Mouse (Mus musculus) T-helper 1 cell (primary cell): ENCODE results near the gene Rps6ka1.

Experiments
- in situ Hi-C: fragments of 300-600 bp; cut with MboI, MseI; formaldehyde crosslinking; loops from one replicate; pipeline ENCODE4 v1.15.1; 2025; ENCODE audit warnings: high pct_unique_total_duplicates

The Rps6ka1 gene

GRCm38 (mm10) chr4:133898151-133898550 is 10.6 kb upstream of the Rps6ka1 start:
- in situ Hi-C loops, result loop anchor here (10.0 to 25.0 kb wide), 2 partner anchors 723 to 861 kb away; no protein-coding TSS in a partner anchor

- in situ Hi-C loops, result loop anchor here (10.0 to 25.0 kb wide), 2 partner anchors 723 to 860 kb away; no protein-coding TSS in a partner anchor
Measured at GRCm38 (mm10) chr4:133897431-133897891, 9.9 kb upstream of the Rps6ka1 start.

- in situ Hi-C loops, result loop anchor here (10.0 to 25.0 kb wide), 2 partner anchors 722 to 860 kb away; no protein-coding TSS in a partner anchor
Measured at GRCm38 (mm10) chr4:133896984-133897383, 9.4 kb upstream of the Rps6ka1 start.

DNA sequence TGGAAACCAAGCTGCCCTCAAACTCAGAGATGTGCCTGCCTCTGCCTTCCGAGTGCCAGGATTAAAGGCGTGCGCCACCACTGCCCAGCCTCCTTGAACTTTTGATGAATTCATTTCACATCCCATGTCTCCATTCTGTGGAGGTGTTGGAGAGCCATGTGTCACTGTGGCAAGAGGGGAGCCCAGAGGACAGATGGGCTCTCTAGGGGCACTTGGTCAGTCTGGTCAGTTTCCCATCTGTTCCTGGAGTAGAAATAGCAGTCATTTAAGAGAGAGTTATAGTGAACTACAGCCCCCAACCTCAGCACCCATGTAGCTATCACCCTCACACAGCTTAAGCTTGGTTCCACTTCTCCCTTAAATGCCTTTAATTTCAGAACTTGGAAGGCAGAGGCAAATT is 8.4 kb upstream of the Rps6ka1 start:
- in situ Hi-C loops, result loop anchor here (10.0 to 25.0 kb wide), 2 partner anchors 721 to 859 kb away; no protein-coding TSS in a partner anchor

GRCm38 (mm10) chr4:133887249-133887648 is 348 bp downstream of the Rps6ka1 start:
- in situ Hi-C loops, result loop anchor here (25.0 kb wide), 1 partner anchor 850 kb away; no protein-coding TSS in a partner anchor

DNA sequence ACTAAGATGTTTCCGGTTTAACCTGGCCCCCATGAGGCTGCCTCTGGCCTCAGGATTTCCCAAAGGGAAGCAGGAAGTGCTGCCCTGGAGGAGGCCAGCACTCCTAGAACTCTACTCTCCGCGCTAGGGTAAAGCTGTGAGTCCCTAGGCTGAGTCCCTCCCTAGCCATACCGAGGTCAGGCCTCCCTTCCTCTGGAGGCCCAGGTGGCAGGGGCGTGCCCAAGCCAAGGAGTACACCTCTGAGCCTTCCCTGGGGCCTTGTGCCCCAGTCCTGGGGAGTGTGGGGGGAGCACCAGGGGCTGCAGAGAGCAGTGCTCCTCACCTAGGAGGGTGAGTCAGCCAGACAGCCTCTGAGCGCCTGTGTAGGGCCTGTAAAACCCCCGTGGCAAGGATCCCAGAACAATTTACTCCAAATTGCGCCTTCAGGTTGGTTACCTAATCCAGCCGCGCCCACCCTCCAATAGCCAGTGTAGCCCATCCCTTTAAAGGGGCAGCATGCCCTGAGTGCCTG is 1.6 kb downstream of the Rps6ka1 start:
- in situ Hi-C loops, result loop anchor here (25.0 kb wide), 1 partner anchor 849 kb away; no protein-coding TSS in a partner anchor

GRCm38 (mm10) chr4:133885331-133885730 is 2.3 kb downstream of the Rps6ka1 start:
- in situ Hi-C loops, result loop anchor here (25.0 kb wide), 1 partner anchor 848 kb away; no protein-coding TSS in a partner anchor

DNA sequence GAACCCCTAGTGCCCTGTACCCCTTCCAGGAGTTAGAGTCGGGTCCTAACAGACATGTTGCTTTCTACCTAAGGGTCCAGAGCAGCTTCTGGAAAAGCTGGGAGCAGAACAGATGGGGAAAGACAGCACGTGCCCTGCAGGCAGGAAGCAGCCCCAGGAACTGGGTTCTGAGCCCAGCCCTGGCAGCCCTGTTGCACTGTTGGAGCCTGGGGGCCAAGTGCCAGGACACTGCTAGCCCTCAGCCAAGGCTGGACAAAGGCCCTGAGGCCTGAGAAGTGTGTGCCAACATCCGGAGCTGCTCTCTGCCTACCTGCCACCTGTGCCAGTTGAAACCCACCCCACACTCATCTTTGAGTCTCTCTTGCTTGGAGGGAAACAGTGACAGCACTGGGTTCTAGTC is 2.7 kb downstream of the Rps6ka1 start:
- in situ Hi-C loops, result loop anchor here (25.0 kb wide), 1 partner anchor 848 kb away; no protein-coding TSS in a partner anchor

- in situ Hi-C loops, result loop anchor here (25.0 kb wide), 1 partner anchor 847 kb away; no protein-coding TSS in a partner anchor
Measured at GRCm38 (mm10) chr4:133884127-133884753, 3.4 kb downstream of the Rps6ka1 start.

DNA sequence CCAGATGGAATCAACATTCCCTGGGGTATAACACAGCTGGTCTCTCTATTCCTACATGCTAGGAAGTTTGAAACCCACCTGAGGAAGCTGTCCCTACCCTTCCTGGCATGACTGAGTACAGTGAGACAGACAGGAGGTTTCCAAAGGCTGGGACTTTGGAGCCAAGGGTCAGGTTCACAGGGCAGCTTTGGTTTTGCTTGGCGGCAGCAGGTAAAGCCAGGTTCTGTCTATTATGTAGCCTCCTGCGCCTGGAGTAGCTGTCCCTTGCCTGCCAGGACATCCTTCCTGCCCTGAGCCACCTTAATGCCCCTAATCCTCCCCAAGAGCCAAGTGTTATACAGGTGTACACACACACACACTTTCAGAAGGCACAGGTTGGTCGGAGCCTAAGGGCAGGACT is 5.7 kb downstream of the Rps6ka1 start:
- in situ Hi-C loops, result loop anchor here (25.0 kb wide), 1 partner anchor 845 kb away; no protein-coding TSS in a partner anchor

- in situ Hi-C loops, result loop anchor here (25.0 kb wide), 1 partner anchor 844 kb away; no protein-coding TSS in a partner anchor
Measured at GRCm38 (mm10) chr4:133881399-133881798, 6.2 kb downstream of the Rps6ka1 start.

DNA sequence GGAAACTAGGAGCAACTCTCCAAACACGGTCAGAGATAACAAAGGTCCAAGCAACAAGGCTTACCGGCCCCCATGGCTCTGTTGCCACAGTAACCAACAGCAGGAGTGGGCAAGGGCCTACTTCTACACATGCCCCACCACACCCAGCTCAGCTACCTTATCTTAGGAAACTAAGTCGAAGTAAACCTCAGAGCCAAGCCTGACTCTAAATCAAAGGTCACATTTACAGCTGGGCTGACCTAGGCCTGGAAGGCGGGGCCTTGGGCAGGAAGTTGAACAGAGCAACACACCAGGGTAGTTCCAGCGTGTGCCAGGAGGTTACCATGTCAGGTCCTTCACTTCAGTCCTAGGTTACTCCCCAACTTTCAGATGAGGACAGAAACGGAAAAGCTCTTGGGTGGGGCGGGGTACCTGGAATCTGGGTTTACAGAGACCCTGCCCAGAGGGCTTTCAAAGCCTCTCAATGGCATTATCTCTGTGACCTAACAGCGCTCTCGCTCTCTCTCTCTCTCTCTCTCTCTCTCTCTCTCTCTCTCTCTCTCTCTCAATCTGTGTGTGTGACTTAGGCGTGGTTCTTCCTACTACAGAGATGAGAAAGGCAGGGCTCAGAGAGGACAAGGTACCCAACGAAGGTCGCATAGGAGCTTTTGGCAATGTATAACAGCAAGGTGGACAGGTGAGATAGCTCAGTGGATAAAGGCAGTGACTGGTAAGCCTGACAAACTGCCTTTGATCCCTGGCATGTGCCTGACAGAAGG is 8.3 kb downstream of the Rps6ka1 start:
- in situ Hi-C loops, result loop anchor here (25.0 kb wide), 1 partner anchor 842 kb away; no protein-coding TSS in a partner anchor

- in situ Hi-C loops, result loop anchor here (25.0 kb wide), 1 partner anchor 841 kb away; no protein-coding TSS in a partner anchor
Measured at GRCm38 (mm10) chr4:133877850-133878755, 9.5 kb downstream of the Rps6ka1 start.

DNA sequence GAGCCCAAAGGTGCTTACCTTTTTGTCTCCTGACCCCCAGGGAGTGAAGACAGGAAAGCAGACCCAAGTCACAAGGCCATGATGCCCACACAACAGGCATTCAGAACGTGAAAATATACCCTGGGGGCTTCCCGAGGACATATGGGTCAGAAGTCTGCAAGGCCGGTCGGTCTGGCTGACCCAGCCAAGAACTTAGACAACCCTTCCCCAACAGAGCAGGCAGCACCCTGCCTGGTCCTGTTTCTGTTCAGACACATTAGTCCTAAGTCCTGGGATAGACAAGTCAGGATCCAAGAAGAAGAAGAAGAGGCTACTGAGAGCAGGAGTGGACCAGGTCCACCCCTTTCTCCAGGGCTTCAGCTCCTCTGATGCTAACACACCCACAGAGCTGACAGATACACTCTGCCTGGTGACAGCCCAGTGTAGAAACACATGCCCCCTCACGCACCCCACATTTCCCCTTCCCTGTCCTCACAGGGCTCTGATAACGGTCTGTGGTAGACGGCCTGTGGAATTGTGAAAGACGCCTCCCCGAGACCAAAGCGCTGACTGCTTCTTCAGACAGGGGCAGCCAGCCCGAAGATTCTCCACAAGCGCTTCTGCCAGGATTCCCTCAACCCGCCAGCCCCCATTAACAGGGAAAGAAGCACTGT is 12.6 kb downstream of the Rps6ka1 start:
- in situ Hi-C loops, result loop anchor here (25.0 kb wide), 1 partner anchor 838 kb away; no protein-coding TSS in a partner anchor

DNA sequence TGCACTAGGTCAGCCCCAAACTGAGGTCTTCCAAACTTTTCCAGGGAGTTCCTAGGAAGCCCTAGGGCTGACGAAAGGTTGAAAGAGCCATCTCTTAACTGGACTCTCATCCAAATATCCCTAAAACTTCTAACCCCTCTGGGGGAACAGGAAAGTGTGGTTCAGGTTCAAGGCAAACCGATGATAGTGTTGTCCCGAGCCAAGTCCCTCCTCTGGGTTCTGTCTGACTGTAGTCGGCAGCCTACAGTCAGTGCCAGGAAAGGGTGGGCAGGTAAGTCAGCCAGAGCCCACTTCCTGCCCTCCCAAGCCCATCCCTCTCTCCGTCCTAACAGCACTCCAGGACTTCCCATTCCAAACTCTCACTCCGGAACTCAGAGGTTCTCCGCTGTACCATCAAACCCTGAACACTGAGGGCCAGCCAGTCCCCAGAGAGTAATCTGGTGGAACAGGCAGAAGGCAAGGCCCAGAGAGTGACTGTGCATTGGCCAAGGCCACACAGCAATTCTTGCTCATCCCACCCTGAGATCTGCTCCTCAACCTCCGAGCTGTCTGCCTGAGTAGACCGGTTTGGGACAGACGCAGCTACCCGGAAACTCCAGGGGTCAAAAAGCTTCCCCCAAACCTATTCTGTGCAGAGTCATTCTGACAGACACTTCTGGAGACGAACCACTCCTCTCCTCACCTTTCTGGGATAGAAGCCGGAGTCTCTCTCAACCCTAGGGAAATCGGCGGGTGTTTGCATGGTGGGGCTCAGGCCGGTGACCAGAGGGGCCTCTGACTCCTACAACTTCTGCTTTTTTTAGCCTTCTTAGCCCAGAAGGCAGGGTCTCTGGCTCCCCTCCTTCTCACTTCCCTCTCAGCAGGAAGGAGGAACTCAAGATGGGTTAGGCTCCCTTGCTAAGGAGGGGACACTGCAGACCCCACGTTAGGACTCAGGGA is 13.4 kb downstream of the Rps6ka1 start:
- in situ Hi-C loops, result no loop called here

- in situ Hi-C loops, result no loop called here
Measured at GRCm38 (mm10) chr4:133873431-133873851, 14.2 kb downstream of the Rps6ka1 start.

DNA sequence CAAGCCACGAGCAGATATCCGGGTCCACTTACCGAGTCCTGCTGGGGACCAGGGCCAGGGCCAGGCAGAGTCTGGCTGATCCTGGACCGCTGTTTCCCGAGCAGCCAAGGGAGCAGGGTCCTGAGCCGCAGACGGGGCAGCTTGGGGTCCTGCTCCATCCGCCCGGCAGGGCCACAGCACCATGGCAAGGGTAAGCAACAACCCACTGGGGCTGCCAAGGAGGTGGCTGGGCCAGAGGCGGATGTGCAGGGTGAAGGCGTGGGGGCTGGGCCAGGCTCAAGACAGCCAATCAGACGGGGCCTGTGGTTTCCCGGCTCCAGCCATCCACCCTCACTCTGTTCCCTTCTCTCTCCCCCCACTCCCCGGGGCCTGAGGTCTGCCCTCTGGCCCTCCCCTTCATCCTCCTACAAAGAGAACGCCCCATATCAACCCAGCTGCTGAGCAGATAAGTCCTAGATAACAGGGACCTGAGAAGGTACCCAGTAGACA is 14.7 kb downstream of the Rps6ka1 start:
- in situ Hi-C loops, result no loop called here

GRCm38 (mm10) chr4:133872222-133872811 is 15.3 kb downstream of the Rps6ka1 start:
- in situ Hi-C loops, result no loop called here
